Mouse (Mus musculus) heart, embryonic 14.5 days (tissue): Measurements from ENCODE around the gene Ttc17. TPM values are rescaled to one million over a fixed set of nuclear protein-coding genes. Genes with fewer than 3 reads are reported as not detected.

Experiments
- ATAC-seq: fragments of 200-750 bp; cut with Nextera tagmentation; 2 replicates; pipeline ENCODE4 v1.8.0; 2017; ENCODE audit warnings: low read depth, moderate TSS enrichment; ENCODE audit not compliant: insufficient number of reproducible peaks, insufficient read depth, low FRiP score
- H3K27ac ChIP-seq, 2 experiments: fragments of 200-500 bp in 1 of 2; fragments of 300-500 bp in 1 of 2; sonication (generic) in 1 of 2; replicated peaks in 1 of 2; 2 replicates each; pipeline ENCODE4 v1.5.1; 2012 to 2014; ENCODE audit warnings: low read depth in 2 of 2, low read length in 2 of 2, control low read depth in 1 of 2, mild to moderate bottlenecking in 1 of 2, mixed read lengths in 1 of 2; ENCODE audit not compliant: control insufficient read depth in 1 of 2, insufficient read depth in 1 of 2
- H3K27me3 ChIP-seq: fragments of 300-500 bp; sonication (generic); 2 replicates; pipeline ENCODE4 v1.6.1; 2014; ENCODE audit warnings: mild to moderate bottlenecking, low read length, control low read depth; ENCODE audit not compliant: control insufficient read depth, insufficient read depth
- H3K36me3 ChIP-seq: fragments of 300-500 bp; sonication (generic); 2 replicates; pipeline ENCODE4 v1.6.1; 2014; ENCODE audit warnings: mild to moderate bottlenecking, control low read depth, low read length, mixed read lengths; ENCODE audit not compliant: control insufficient read depth, insufficient read depth
- H3K4me1 ChIP-seq, 2 experiments: fragments of 200-500 bp in 1 of 2; fragments of 300-500 bp in 1 of 2; sonication (generic) in 1 of 2; 2 replicates each; pipeline ENCODE4 v1.6.1; 2012 to 2014; ENCODE audit warnings: low read length in 2 of 2, control low read depth in 1 of 2, mixed read lengths in 1 of 2; ENCODE audit not compliant: control insufficient read depth in 2 of 2, insufficient read depth in 2 of 2
- H3K4me2 ChIP-seq: fragments of 300-500 bp; sonication (generic); 2 replicates; pipeline ENCODE4 v1.6.1; 2014; ENCODE audit warnings: mild to moderate bottlenecking, low read length
- H3K4me3 ChIP-seq, 2 experiments: fragments of 200-500 bp in 1 of 2; fragments of 300-500 bp in 1 of 2; sonication (generic) in 1 of 2; 2 replicates each; pipeline ENCODE4 v1.5.1; 2012 to 2014; ENCODE audit warnings: low read length in 2 of 2, mild to moderate bottlenecking in 2 of 2, control low read depth in 1 of 2, low read depth in 1 of 2, moderate library complexity in 1 of 2; ENCODE audit not compliant: control insufficient read depth in 1 of 2, insufficient read depth in 1 of 2
- H3K9ac ChIP-seq: fragments of 300-500 bp; sonication (generic); 2 replicates; pipeline ENCODE4 v1.6.1; 2014; ENCODE audit warnings: mild to moderate bottlenecking, low read length
- H3K9me3 ChIP-seq: fragments of 300-500 bp; sonication (generic); 2 replicates; pipeline ENCODE4 v1.6.1; 2016; ENCODE audit warnings: low read length, control low read depth; ENCODE audit not compliant: control insufficient read depth
- WGBS: fragments of 180-500 bp; shearing (Covaris S2); extraction: QIAGEN DNeasy Blood & Tissue Kit; methylation state at CpG from one replicate; pipeline ENCODE4 v1.1.7; 2014; 5-methylcytosine and 5-hydroxymethylcytosine counted together
- polyA plus RNA-seq: library from polyadenylated mRNA; unstranded; fragments of >200 nt; fragmentation: Nextera tagmentation; extraction: Ambion mirVana; gene quantifications from 2 replicates; pipeline ENCODE4 v1.2.1, GENCODE M21; 2014

Ttc17 gene
- polyA plus RNA-seq, 1 experiment from 2014 or later, result 19.0 TPM

- no peak overlapping the region for H3K4me3 ChIP-seq
- no peak for ATAC-seq
- no peak overlapping the region for H3K4me2 ChIP-seq
- H3K27me3 ChIP-seq, result no peaks in the 10 kb centered on the region
- H3K9ac ChIP-seq, result no peak overlapping the region
- no peak overlapping the region for H3K27ac ChIP-seq
- 88% methylated on average over 2 of the region's 2 CpGs for WGBS
- no peaks in the 10 kb centered on the region for H3K9me3 ChIP-seq
- H3K36me3 ChIP-seq, result peaks cover 70% of the 10 kb centered on the region
- no peaks in the 10 kb centered on the region for H3K4me1 ChIP-seq
These were observed 25.3 kb downstream of the Ttc17 start for GRCm38 (mm10) chr2:94381057-94381647.

GRCm38 (mm10) chr2:94378678-94379077 is 27.8 kb downstream of the Ttc17 start:
- no peak overlapping the region for H3K27ac ChIP-seq
- H3K4me2 ChIP-seq, result no peak overlapping the region
- H3K4me1 ChIP-seq, result no peaks in the 10 kb centered on the region
- no peak overlapping the region for H3K9ac ChIP-seq
- H3K9me3 ChIP-seq, result no peaks in the 10 kb centered on the region
- H3K36me3 ChIP-seq, result peaks cover 73% of the 10 kb centered on the region
- no peak overlapping the region for H3K4me3 ChIP-seq
- no peak for ATAC-seq
- H3K27me3 ChIP-seq, result no peaks in the 10 kb centered on the region
- WGBS, result 81% methylated on average over 11 of the region's 11 CpGs

GRCm38 (mm10) chr2:94371093-94371492 is 35.4 kb downstream of the Ttc17 start:
- ATAC-seq, result no peak
- no peak overlapping the region for H3K9ac ChIP-seq
- no peaks in the 10 kb centered on the region for H3K9me3 ChIP-seq
- no peak overlapping the region for H3K4me2 ChIP-seq
- peaks cover 94% of the 10 kb centered on the region for H3K36me3 ChIP-seq
- H3K27ac ChIP-seq, result no peak overlapping the region
- H3K4me3 ChIP-seq, result no peak overlapping the region
- 75% methylated on average over 6 of the region's 6 CpGs for WGBS
- no peaks in the 10 kb centered on the region for H3K27me3 ChIP-seq
- H3K4me1 ChIP-seq, result no peaks in the 10 kb centered on the region

- Histone ChIP-seq H3K9ac (no peak overlapping the region), H3K4me1 (no peaks in the 10 kb centered on the region), H3K4me3 (no peak overlapping the region), H3K9me3 (peaks cover 8% of the 10 kb centered on the region; the same call in 1 of the 2 replicates), H3K27me3 (no peaks in the 10 kb centered on the region), H3K36me3 (peaks cover 91% of the 10 kb centered on the region), H3K27ac (no peak overlapping the region), H3K4me2 (no peak overlapping the region)
- WGBS, result 85% methylated on average over 6 of the region's 6 CpGs
- ATAC-seq, result no peak
These were observed 42.7 kb downstream of the Ttc17 start for GRCm38 (mm10) chr2:94363821-94364220.

GRCm38 (mm10) chr2:94360398-94360973 is 46.0 kb downstream of the Ttc17 start:
- no peak for ATAC-seq
- 65% methylated on average over 4 of the region's 4 CpGs for WGBS
- H3K36me3 ChIP-seq, result peaks cover 97% of the 10 kb centered on the region

GRCm38 (mm10) chr2:94348165-94348591 is 58.3 kb downstream of the Ttc17 start:
- 0 out of 2 replicates have a peak, but pooled peaks have one; percentile 52 for ATAC-seq
- H3K9ac ChIP-seq, result no peak overlapping the region
- peak overlapping the region; percentile 38 to 59 for H3K27ac ChIP-seq
- peak overlapping the region; percentile 27 for H3K4me2 ChIP-seq
- H3K9me3 ChIP-seq, result no peaks in the 10 kb centered on the region
- H3K27me3 ChIP-seq, result no peaks in the 10 kb centered on the region
- 6% methylated on average over 6 of the region's 6 CpGs for WGBS
- H3K4me3 ChIP-seq, result no peak overlapping the region
- peaks cover 30% of the 10 kb centered on the region for H3K36me3 ChIP-seq
- peaks cover 17 to 46% of the 10 kb centered on the region in 2 experiments for H3K4me1 ChIP-seq

More at GRCm38 (mm10) chr2:94360398-94360973, 46.0 kb downstream of the Ttc17 start:
- no peaks in the 10 kb centered on the region for H3K27me3 ChIP-seq
- no peak overlapping the region for H3K27ac ChIP-seq
- no peak overlapping the region for H3K4me2 ChIP-seq
- H3K4me1 ChIP-seq, result no peaks in the 10 kb centered on the region
- no peak overlapping the region for H3K9ac ChIP-seq
- H3K9me3 ChIP-seq, result peaks cover 8% of the 10 kb centered on the region; the same call in 1 of the 2 replicates
- no peak overlapping the region for H3K4me3 ChIP-seq

GRCm38 (mm10) chr2:94346746-94347145 is 59.7 kb downstream of the Ttc17 start:
- ATAC-seq, result no peak
- Histone ChIP-seq H3K36me3 (peaks cover 31% of the 10 kb centered on the region), H3K27ac (peak overlapping the region; percentile 64 to 77), H3K4me1 (peaks cover 17 to 46% of the 10 kb centered on the region in 2 experiments), H3K9me3 (no peaks in the 10 kb centered on the region), H3K4me2 (no peak overlapping the region), H3K27me3 (no peaks in the 10 kb centered on the region), H3K4me3 (no peak overlapping the region), H3K9ac (peak overlapping the region; percentile 38; the same call in 1 of the 2 replicates)
- 41% methylated on average over 5 of the region's 5 CpGs for WGBS
